Mouse (Mus musculus) liver, embryonic 16.5 days (tissue): ENCODE data around the gene A930004D18Rik. TPM values are rescaled to one million over a fixed set of nuclear protein-coding genes. Genes with fewer than 3 reads are reported as not detected.

Source experiments
- ATAC-seq: fragments of 200-750 bp; cut with Nextera tagmentation; 2 replicates; pipeline ENCODE4 v1.8.0; 2017; ENCODE audit warnings: low read depth, mild to moderate bottlenecking, moderate number of reproducible peaks, moderate library complexity
- H3K27ac ChIP-seq: fragments of 300-500 bp; sonication (generic); 2 replicates; pipeline ENCODE4 v1.5.1; 2014; ENCODE audit warnings: mild to moderate bottlenecking, low read length
- H3K27me3 ChIP-seq: fragments of 300-500 bp; sonication (generic); 2 replicates; pipeline ENCODE4 v1.6.1; 2014; ENCODE audit warnings: low read depth, low read length, mixed read lengths; ENCODE audit not compliant: control insufficient read depth, insufficient read depth
- H3K36me3 ChIP-seq: fragments of 300-500 bp; sonication (generic); 2 replicates; pipeline ENCODE4 v1.6.1; 2014; ENCODE audit warnings: mild to moderate bottlenecking; ENCODE audit not compliant: control insufficient read depth, insufficient read depth
- H3K4me1 ChIP-seq: fragments of 300-500 bp; sonication (generic); 2 replicates; pipeline ENCODE4 v1.6.1; 2014; ENCODE audit warnings: low read depth, low read length, mixed read lengths; ENCODE audit not compliant: control insufficient read depth
- H3K4me2 ChIP-seq: fragments of 300-500 bp; sonication (generic); 2 replicates; pipeline ENCODE4 v1.6.1; 2014; ENCODE audit warnings: low read depth, low read length, mixed read lengths
- H3K4me3 ChIP-seq: fragments of 300-500 bp; sonication (generic); 2 replicates; pipeline ENCODE4 v1.5.1; 2014; ENCODE audit warnings: low read depth, mild to moderate bottlenecking, low read length
- H3K9ac ChIP-seq: fragments of 300-500 bp; sonication (generic); 2 replicates; pipeline ENCODE4 v1.6.1; 2014; ENCODE audit warnings: low read depth, low read length
- H3K9me3 ChIP-seq: fragments of 300-500 bp; sonication (generic); replicated peaks from 2 replicates; pipeline ENCODE4 v1.6.1; 2016; ENCODE audit warnings: low read length; ENCODE audit not compliant: control insufficient read depth
- whole genome bisulfite sequencing: fragments of 180-500 bp; shearing (Covaris S2); extraction: QIAGEN DNeasy Blood & Tissue Kit; methylation state at CpG from one replicate; pipeline ENCODE4 v1.1.7; 2014; ENCODE audit not compliant: insufficient replicate concordance; 5-methylcytosine and 5-hydroxymethylcytosine counted together
- polyA plus RNA-seq: library from polyadenylated mRNA; unstranded; fragments of >200 nt; fragmentation: Nextera tagmentation; extraction: Ambion mirVana; gene quantifications from 2 replicates; pipeline ENCODE4 v1.2.1, GENCODE M21; 2015

Gene A930004D18Rik
- polyA plus RNA-seq, 1 experiment from 2014 or later = 1.4 TPM

GRCm38 (mm10) chr2:18049279-18049821 is 11.8 kb upstream of the A930004D18Rik start:
- ATAC-seq = no peak
- no peaks in the 10 kb centered on the region for H3K36me3 ChIP-seq
- no peaks in the 10 kb centered on the region for H3K9me3 ChIP-seq
- 0 out of 2 replicates have a peak overlapping the region, but pooled peaks have one; percentile 6 for H3K9ac ChIP-seq
- H3K27ac ChIP-seq = peak overlapping the region; percentile 38; the same call in 1 of the 2 replicates
- 22% methylated on average over 11 of the region's 11 CpGs for WGBS
- H3K27me3 ChIP-seq = peaks cover 76% of the 10 kb centered on the region
- no peak overlapping the region for H3K4me3 ChIP-seq
- peaks cover 5% of the 10 kb centered on the region; the same call in 1 of the 2 replicates for H3K4me1 ChIP-seq
- peak overlapping the region; percentile 28 for H3K4me2 ChIP-seq

- peak within 1 kb of the TSS; percentile 85 for H3K4me2 ChIP-seq
- no peaks in the 10 kb centered on the region for H3K36me3 ChIP-seq
- H3K9me3 ChIP-seq = no peaks in the 10 kb centered on the region
- peaks cover 5% of the 10 kb centered on the region; the same call in 1 of the 2 replicates for H3K4me1 ChIP-seq
- ATAC-seq = no peak
- H3K27me3 ChIP-seq = peaks cover 76% of the 10 kb centered on the region
- H3K4me3 ChIP-seq = peak within 1 kb of the TSS; percentile 71
- H3K27ac ChIP-seq = peak within 1 kb of the TSS; percentile 68
- peak within 1 kb of the TSS; percentile 70 for H3K9ac ChIP-seq
- WGBS = 2% methylated on average over 17 of the region's 17 CpGs
Observed at GRCm38 (mm10) chr2:18048453-18049075, 11.0 kb upstream of the A930004D18Rik start, which contains the start of gene Skida1. TSS of gene Skida1 (minus strand) at chr2:18049051.

DNA sequence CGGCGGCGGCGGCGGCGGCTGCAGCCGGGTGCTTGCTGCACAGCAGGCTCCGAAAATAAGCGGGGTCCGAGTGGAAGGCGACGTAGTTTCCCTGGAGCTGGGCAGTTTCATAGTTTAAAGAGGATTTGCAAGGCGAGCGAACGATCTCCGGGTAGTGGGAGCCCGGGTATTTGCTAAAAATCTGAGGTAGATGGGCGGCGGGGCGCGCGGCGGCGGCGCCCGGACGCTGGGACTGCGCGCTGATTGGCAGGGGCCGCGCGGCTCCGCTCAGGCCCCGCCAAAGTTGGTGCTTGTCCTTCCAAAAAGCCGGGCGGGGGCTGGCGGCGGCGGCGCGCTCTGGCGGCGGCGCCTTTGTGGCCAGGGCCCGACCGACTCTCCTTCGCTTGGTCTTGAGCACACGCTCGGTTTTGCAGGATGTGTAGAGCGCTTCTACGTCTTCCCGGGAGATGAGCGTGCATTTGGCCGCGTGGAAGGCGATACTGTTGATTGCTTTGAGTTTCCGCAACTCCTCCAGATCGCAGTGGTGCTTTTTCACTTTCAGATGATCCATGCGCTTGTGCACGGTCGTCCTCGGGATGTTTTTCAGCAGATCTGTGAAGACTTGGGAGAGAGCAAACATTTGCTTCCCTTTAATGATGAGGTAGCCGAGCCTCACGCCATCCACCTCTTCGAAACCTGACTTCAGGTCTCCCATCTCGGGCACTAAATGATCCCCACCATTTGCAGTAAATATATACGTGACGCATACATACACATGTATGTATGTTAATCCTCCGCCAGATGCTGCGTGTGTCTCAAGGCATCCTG is 10.3 kb upstream of the A930004D18Rik start:
- under 1% methylated on average over 70 of the region's 70 CpGs for WGBS
- H3K4me1 ChIP-seq = peaks cover 5% of the 10 kb centered on the region; the same call in 1 of the 2 replicates
- no peaks in the 10 kb centered on the region for H3K9me3 ChIP-seq
- H3K9ac ChIP-seq = peak overlapping the region; percentile 70
- peaks cover 74% of the 10 kb centered on the region for H3K27me3 ChIP-seq
- H3K4me3 ChIP-seq = peak overlapping the region; percentile 71
- ATAC-seq = peak; percentile 85
- no peaks in the 10 kb centered on the region for H3K36me3 ChIP-seq
- H3K4me2 ChIP-seq = peak overlapping the region; percentile 85
- peak overlapping the region; percentile 68 for H3K27ac ChIP-seq

DNA sequence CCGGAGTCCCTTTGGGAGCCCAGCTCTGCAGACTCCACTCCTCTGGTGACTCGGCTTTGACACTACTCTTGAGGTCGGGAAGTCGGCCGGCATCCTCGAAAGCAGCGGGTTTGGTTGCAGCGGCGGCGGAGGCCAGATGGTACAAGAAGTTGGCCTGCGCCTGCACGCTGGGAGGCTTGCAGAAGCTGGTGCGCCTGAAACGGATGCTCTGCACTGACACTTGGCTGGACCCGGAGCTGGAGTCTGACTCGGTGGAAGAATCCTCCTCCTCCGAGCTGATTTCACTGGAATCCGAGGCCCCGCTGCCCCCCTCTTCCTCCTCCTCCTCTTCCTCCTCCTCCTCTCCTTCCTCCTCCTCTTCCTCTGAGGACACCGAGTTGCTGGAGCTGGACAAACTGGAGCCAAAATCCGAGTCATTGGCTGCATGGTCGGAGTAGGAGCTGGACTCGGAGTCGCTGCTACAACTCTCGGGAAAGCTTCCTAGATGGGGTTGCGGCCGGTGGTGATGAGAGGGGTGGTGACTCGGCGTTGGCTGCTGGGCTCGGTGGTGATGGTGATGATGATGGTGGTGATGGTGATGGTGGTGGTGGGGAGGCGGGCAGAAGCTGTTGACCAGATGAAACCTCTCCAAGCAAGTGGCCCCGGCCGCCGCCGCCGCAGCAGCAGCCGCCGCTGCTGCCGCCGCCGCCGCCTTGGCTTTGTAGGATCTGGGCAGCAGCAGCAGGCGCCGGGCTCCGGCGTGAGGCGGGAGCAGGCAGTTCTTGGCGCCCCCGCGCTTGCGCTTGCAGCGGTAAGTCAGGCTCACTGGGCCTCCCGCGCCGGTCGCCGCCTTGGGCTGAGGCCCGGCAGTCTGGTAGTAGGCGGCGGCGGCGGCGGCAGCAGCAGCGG is 9.5 kb upstream of the A930004D18Rik start:
- Histone ChIP-seq H3K4me2 (peak overlapping the region; percentile 85), H3K36me3 (no peaks in the 10 kb centered on the region), H3K4me3 (peak overlapping the region; percentile 71), H3K27ac (peak overlapping the region; percentile 68), H3K9me3 (no peaks in the 10 kb centered on the region), H3K9ac (peak overlapping the region; percentile 70), H3K4me1 (peaks cover 5% of the 10 kb centered on the region; the same call in 1 of the 2 replicates), H3K27me3 (peaks cover 77% of the 10 kb centered on the region)
- under 1% methylated on average over 63 of the region's 64 CpGs for WGBS
- peak; percentile 61 for ATAC-seq

DNA sequence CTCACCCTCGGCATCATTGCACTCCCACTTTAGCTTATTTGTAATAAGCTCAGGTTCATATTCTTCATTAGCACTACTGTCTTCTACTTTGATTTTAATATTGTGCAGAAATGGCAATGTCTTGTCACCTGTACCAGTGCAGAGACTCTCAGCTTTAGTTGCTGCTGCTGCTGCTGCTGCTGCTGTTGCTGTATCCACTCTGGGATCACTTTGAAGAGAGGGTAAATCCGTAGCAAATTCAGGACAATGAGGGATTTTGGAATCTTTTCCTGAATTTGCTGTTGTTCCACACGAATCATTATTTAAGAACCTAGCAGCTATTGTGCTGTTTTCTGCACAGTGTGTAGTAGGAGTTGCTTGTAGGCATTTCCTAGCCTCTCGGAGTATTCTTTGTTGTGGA is 8.6 kb upstream of the A930004D18Rik start:
- peak overlapping the region; percentile 71 for H3K4me3 ChIP-seq
- peak overlapping the region; percentile 85 for H3K4me2 ChIP-seq
- H3K9ac ChIP-seq = no peak overlapping the region
- no peaks in the 10 kb centered on the region for H3K36me3 ChIP-seq
- no peak overlapping the region for H3K27ac ChIP-seq
- no peaks in the 10 kb centered on the region for H3K9me3 ChIP-seq
- peaks cover 74% of the 10 kb centered on the region for H3K27me3 ChIP-seq
- no peak for ATAC-seq
- peaks cover 5% of the 10 kb centered on the region for H3K4me1 ChIP-seq
- WGBS = 15% methylated on average over 4 of the region's 4 CpGs

- no peak overlapping the region for H3K4me3 ChIP-seq
- no peak for ATAC-seq
- no peak overlapping the region for H3K9ac ChIP-seq
- no peak overlapping the region for H3K27ac ChIP-seq
- no peaks in the 10 kb centered on the region for H3K9me3 ChIP-seq
- no peak overlapping the region for H3K4me2 ChIP-seq
- peaks cover 72% of the 10 kb centered on the region for H3K27me3 ChIP-seq
- WGBS = 51% methylated on average over 6 of the region's 6 CpGs
- peaks cover 5% of the 10 kb centered on the region for H3K4me1 ChIP-seq
- no peaks in the 10 kb centered on the region for H3K36me3 ChIP-seq
Observed at GRCm38 (mm10) chr2:18045781-18046181, 8.2 kb upstream of the A930004D18Rik start.

GRCm38 (mm10) chr2:18045143-18045780 is 7.7 kb upstream of the A930004D18Rik start:
- Histone ChIP-seq H3K9me3 (no peaks in the 10 kb centered on the region), H3K9ac (no peak overlapping the region), H3K27ac (no peak overlapping the region), H3K4me2 (no peak overlapping the region), H3K4me1 (peaks cover 9% of the 10 kb centered on the region), H3K36me3 (no peaks in the 10 kb centered on the region), H3K27me3 (peaks cover 72% of the 10 kb centered on the region), H3K4me3 (no peak overlapping the region)
- WGBS = 32% methylated on average over 7 of the region's 7 CpGs
- no peak for ATAC-seq
